ENCODE assay signal across 25 mouse cellular contexts in genomic region chr3:31162860-31163259, GRCm38 (mm10). TPM values are rescaled to one million over a fixed set of nuclear protein-coding genes. Genes with fewer than 3 reads are reported as not detected.
"Had no signal": no experiment of that assay in that cellular context is flagged by ENCODE, and none has a peak within 500 bp of the region (broad histone marks: within the 10 kb centered on the region; RNA-seq: fewer than 3 reads in every experiment).

No protein-coding gene starts in this region.

- H3K36me3 ChIP-seq: heart, embryonic 12.5 days; hindbrain, embryonic 13.5 days; hindbrain, embryonic 15.5 days; kidney, embryonic 15.5 days; limb, embryonic 13.5 days; limb, embryonic 15.5 days; liver, embryonic 12.5 days had no signal

- H3K27me3 ChIP-seq: heart, embryonic 12.5 days; hindbrain, embryonic 13.5 days; hindbrain, embryonic 15.5 days; kidney, embryonic 15.5 days; limb, embryonic 13.5 days; limb, embryonic 15.5 days; liver, embryonic 12.5 days had no signal

- H3K9me3 ChIP-seq: heart, embryonic 12.5 days; hindbrain, embryonic 13.5 days; hindbrain, embryonic 15.5 days; kidney, embryonic 15.5 days; limb, embryonic 13.5 days; limb, embryonic 15.5 days; liver, embryonic 12.5 days had no signal

- H3K4me3 ChIP-seq: heart, embryonic 12.5 days; hindbrain, embryonic 13.5 days; hindbrain, embryonic 15.5 days; kidney, embryonic 15.5 days; limb, embryonic 13.5 days; limb, embryonic 15.5 days; liver, embryonic 12.5 days had no signal

- ATAC-seq: hindbrain, postnatal 0 days; intestine, embryonic 16.5 days; liver, embryonic 12.5 days had no signal

- H3K27ac ChIP-seq: hindbrain, embryonic 13.5 days; hindbrain, embryonic 15.5 days; hindbrain, postnatal 0 days; kidney, embryonic 15.5 days; kidney, postnatal 0 days; limb, embryonic 13.5 days; limb, embryonic 15.5 days; liver, embryonic 12.5 days; liver, embryonic 14.5 days had no signal

- H3K4me1 ChIP-seq: heart, embryonic 12.5 days; liver, embryonic 12.5 days had no signal

- DNase-seq: gastrocnemius, postnatal 14 days; gastrocnemius, postnatal 36 days; heart, adult 18-20 months; heart, postnatal 14 days; heart, postnatal 36 days; kidney, adult 11 months; kidney, adult 2 months; kidney, adult 9 months; kidney, postnatal 14 days; kidney, postnatal 36 days; layer of hippocampus, postnatal 36 days; left cerebral cortex, postnatal 4 days had no signal

RNA-seq across cellular contexts. Expression of gene Cldn11, which starts 13.1 kb away (rescaled TPM):
- total RNA-seq: hematopoietic stem cell, adult 5-6 weeks had no signal
- polyA plus RNA-seq: liver, adult 2 months had no signal
